Mouse (Mus musculus): ENCODE measurements around the gene Dnaaf2. TPM values are rescaled to one million over a fixed set of nuclear protein-coding genes. Genes with fewer than 3 reads are reported as not detected.

The Dnaaf2 gene
- total RNA-seq, 2 experiments from 2014 or later: 6.0 to 11.9 TPM

- ATAC-seq (replicated peaks; ENCODE audit: low FRiP score, low TSS enrichment, poor library complexity, severe bottlenecking): no peak
Observed at GRCm38 (mm10) chr12:69204052-69204833, 6.0 kb upstream of the Dnaaf2 start, which contains the start of gene Gm49384. Gene Gm49384 (minus strand): TSS chr12:69204267.

GRCm38 (mm10) chr12:69198985-69199384, 756 bp upstream of the Dnaaf2 start:
- ATAC-seq (replicated peaks; ENCODE audit: low FRiP score, low TSS enrichment, poor library complexity, severe bottlenecking): no peak

DNA sequence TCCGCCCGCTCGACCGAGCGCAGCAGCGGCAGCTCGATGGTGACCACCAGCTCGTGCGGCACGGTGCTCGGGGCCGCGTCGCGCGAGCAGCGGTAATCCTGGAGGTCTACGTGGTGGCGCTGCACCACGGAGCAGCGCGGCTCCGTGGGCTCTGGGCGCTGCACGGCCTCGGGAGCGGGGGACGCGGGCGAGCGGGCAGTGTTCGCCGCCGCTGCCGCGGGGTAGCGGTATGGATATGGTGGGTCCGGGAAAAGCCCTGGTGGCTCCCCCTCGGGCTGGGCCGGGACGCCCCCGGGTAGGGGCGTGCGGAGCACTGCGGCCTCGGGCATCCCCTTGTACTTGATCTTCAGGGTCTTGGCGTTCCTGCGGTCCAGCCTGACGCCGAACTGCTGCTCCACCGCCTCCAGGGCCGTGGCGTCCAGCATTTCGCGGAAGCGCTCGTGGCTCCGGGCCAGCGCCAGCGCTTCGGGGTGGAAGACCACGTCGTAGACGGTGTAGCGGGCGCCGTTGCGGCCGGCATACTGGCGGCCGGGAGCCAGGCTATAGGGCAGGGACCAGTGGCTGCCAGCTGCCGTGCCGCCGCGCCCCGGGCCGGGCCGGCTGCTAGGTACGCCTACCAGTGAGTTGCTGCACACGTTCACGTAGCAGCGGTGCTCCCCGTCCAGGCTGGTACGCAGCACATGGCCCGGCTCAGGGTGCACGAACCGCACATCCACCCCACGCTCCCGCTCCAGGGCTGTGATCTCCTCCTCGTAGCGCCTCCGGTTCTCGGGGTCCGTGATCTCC, 658 bp downstream of the Dnaaf2 start:
- ATAC-seq (replicated peaks; ENCODE audit: low FRiP score, low TSS enrichment, poor library complexity, severe bottlenecking): peak; percentile 90

DNA sequence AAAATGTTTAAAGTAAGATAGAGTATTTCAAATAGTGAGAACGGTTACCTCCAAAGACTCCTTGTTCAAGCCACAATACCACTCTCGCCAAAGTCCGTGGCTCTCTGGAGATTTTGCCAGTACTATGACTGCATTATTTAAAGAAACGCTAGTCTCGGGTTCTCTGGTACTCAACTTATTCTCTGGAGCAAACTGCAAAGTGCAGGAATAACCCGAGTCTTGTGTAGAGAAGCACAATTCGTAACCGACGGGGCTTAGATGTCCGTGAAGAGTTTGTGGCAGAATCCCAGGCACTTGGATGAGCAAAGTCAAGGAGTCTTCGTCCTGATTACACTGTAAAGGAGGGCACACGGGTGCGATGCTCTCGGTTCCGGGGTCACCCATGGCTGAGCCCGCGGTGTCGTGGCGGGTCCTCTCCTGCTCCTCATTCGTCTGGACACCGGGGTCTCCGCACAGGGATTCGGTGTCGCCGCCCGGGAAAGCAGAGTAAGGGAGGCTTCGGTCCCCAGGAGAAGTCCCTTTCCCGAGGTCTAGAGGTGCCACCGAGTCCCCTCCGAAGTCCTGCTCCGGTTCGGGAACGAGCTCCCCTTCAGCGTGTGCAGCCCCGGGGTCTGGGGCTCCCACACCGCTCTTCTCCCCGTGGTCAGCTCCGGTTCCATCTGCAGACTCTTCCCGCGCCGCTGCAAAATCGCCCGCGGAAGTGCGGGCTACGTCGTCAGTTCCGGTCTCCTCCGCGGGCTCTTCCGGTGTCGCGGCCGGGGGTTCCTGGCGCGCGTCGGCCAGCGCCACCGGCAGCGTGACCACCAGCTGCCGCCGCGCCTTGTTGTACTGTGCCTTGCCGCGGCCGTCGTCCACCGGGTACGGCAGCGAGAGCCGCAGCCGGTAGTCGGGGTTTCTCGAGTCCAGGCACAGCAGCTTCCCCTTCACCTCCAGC, 1.5 kb downstream of the Dnaaf2 start, which contains the start of gene Gm49383:
TSS of gene Gm49383 (minus strand) at position 661 of the 934 bp plus-strand sequence.
- ATAC-seq (replicated peaks; ENCODE audit: low FRiP score, low TSS enrichment, poor library complexity, severe bottlenecking): peak; percentile 73

GRCm38 (mm10) chr12:69192637-69193036, 5.6 kb downstream of the Dnaaf2 start:
- ATAC-seq (replicated peaks; ENCODE audit: low FRiP score, low TSS enrichment, poor library complexity, severe bottlenecking): no peak

- no peak for ATAC-seq (replicated peaks; ENCODE audit: low FRiP score, low TSS enrichment, poor library complexity, severe bottlenecking)
Observed at GRCm38 (mm10) chr12:69191396-69191795, 6.8 kb downstream of the Dnaaf2 start.

- peak; percentile 62 for ATAC-seq (replicated peaks; ENCODE audit: low FRiP score, low TSS enrichment, poor library complexity, severe bottlenecking)
Observed at GRCm38 (mm10) chr12:69190522-69190921, 7.7 kb downstream of the Dnaaf2 start.

DNA sequence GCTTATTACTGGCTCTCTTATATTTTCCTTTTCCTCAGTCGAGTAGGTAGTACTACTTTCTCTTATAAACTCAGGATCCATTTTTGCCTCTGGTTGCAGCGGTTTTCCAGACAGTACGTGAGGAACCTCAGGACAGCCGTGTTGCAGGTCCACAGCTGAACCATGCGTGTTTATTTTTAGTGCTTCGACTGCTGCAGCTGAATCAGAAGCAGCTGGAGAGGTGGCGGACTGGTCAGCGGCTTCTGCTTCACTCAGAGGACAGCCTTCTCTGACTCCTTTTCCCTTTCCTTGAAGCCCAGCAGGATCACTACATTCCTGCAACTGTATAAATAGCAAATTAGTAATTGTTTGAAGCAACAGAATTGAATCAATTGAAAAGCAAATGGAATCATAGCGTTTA, 8.2 kb downstream of the Dnaaf2 start:
- ATAC-seq (replicated peaks; ENCODE audit: low FRiP score, low TSS enrichment, poor library complexity, severe bottlenecking): no peak

- ATAC-seq (replicated peaks; ENCODE audit: low FRiP score, low TSS enrichment, poor library complexity, severe bottlenecking): no peak
Observed at GRCm38 (mm10) chr12:69186811-69187471, 11.3 kb downstream of the Dnaaf2 start.

- no peak for ATAC-seq (replicated peaks; ENCODE audit: low FRiP score, low TSS enrichment, poor library complexity, severe bottlenecking)
Observed at GRCm38 (mm10) chr12:69185371-69185770, 12.9 kb downstream of the Dnaaf2 start.

DNA sequence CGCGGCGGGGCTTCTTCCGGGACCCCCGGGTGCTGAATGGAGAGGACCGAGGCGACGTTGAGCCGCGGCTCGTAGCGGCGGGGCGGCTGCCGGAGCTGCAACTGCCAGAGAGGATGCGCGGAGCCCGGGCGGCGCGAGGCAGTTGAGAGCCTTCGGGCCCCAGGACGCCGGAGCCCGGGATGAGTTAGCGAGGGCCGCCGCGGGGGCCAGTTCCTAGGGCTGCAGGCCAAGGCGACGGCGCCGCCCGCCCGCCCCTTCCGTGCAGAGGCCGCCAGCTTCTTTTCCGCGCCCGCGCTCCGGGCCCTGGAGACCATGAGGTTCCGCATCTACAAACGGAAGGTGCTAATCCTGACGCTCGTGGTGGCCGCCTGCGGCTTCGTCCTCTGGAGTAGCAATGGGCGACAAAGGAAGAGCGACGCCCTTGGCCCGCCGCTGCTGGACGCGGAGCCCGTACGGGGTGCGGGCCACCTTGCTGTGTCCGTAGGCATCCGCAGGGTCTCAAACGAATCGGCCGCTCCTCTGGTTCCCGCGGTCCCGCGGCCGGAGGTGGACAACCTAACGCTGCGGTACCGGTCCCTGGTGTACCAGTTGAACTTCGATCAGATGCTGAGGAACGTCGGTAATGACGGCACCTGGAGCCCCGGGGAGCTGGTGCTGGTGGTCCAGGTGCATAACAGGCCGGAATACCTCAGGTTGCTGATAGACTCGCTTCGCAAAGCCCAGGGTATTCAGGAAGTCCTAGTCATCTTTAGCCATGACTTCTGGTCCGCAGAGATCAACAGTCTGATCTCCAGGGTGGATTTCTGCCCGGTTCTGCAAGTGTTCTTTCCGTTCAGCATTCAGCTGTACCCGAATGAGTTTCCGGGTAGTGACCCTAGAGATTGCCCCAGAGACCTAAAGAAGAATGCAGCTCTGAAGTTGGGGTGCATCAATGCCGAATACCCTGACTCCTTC, 13.6 kb downstream of the Dnaaf2 start:
- ATAC-seq (replicated peaks; ENCODE audit: low FRiP score, low TSS enrichment, poor library complexity, severe bottlenecking): peak; percentile 32

GRCm38 (mm10) chr12:69183583-69184308, 14.5 kb downstream of the Dnaaf2 start, which contains the start of the genes Rpl36al and Mgat2:
Gene Rpl36al (minus strand): TSS chr12:69184083.
Gene Mgat2 (plus strand): TSS chr12:69184157.
- peak; percentile 93 for ATAC-seq (replicated peaks; ENCODE audit: low FRiP score, low TSS enrichment, poor library complexity, severe bottlenecking)

DNA sequence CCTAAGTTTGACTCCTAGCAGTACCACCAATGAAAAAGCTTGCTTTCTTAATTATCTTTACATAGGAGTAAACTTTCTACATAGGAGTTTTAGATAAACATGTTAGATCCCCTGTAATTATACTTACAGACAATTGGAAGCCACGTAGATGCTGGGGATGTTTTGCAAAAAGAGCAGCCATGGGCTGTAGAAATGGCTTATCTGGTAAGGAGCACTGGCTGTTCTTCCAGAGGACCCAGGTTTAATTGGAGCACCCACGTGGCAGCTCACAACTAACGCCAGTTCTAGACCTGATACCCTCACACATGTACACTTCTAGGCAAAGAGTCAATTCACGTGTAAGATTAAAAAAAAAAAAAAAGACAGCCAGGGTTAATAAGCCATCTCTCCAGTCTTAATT, 16.4 kb downstream of the Dnaaf2 start:
- no peak for ATAC-seq (replicated peaks; ENCODE audit: low FRiP score, low TSS enrichment, poor library complexity, severe bottlenecking)

- ATAC-seq (replicated peaks; ENCODE audit: low FRiP score, low TSS enrichment, poor library complexity, severe bottlenecking): no peak
Observed at GRCm38 (mm10) chr12:69179371-69179770, 18.9 kb downstream of the Dnaaf2 start.

GRCm38 (mm10) chr12:69177526-69177925, 20.7 kb downstream of the Dnaaf2 start:
- ATAC-seq (replicated peaks; ENCODE audit: low FRiP score, low TSS enrichment, poor library complexity, severe bottlenecking): no peak

DNA sequence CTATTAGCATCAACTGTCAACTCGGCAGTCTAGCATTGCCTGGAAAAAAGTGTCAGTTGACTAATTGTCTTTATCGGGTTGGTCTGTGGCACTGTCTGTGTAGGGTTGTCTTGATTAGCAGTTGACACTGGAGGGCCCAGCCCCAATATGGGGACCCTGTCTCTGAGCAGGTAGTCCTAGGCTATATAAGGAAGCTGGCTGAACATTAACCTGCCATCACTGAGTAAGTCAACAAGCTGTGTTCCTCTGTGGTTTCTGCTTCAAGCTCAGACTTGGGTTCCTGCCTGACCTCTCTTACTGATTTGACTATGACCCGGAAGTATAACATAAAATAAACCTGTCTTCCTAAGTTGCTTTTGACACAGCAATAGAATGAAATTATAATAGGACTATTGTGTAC, 22.3 kb downstream of the Dnaaf2 start:
- no peak for ATAC-seq (replicated peaks; ENCODE audit: low FRiP score, low TSS enrichment, poor library complexity, severe bottlenecking)

DNA sequence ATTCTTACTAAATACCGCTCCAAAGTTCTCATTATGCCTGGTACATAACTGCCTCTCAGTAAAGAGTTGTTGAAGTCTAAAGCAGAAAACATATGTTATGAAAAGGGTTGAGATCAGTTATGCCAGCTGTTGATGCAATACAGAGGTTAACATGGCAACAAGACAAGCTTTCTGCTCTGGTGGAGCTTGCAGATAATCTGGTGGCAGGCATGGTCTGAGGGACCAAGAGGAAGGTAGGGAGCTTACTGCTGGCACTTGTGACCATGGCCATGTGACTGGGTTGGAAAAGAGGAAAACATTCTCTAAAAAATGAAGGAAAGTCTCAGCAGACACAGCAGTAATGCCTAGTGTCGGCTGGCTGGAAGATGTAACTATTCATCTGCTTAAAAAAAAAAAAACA, 26.9 kb downstream of the Dnaaf2 start:
- ATAC-seq (replicated peaks; ENCODE audit: low FRiP score, low TSS enrichment, poor library complexity, severe bottlenecking): peak; percentile 51
